Mouse (Mus musculus) G1E-ER4 (cell line): ENCODE data around the gene AV320801. TPM values are rescaled to one million over a fixed set of nuclear protein-coding genes. Genes with fewer than 3 reads are reported as not detected.
"Not testable (repeated sequence)": the region's sequence is repeated elsewhere in the genome, so short reads cannot be mapped to it uniquely, and the experiment has no call there.

Source experiments
- GATA1 ChIP-seq: IDR thresholded peaks from one replicate; pipeline ENCODE4 v1.8.0; 2012; ENCODE audit warnings: low read length, inconsistent platforms
- polyA plus RNA-seq: library from polyadenylated mRNA; stranded (reverse); fragments of >175 nt; gene quantifications from 2 replicates; pipeline ENCODE4 v1.2.3, GENCODE M21; 2012

Gene AV320801
- polyA plus RNA-seq = not detected in 2 replicates

- TF ChIP-seq GATA1 = not testable (repeated sequence)
Measured at GRCm38 (mm10) chrX:135494288-135494687, at the start of gene AV320801. Gene AV320801, plus strand, starts transcription at chrX:135494588.

Other genes starting within 250 kb of the AV320801 start
- gene Pramel3, start 192.3 kb upstream of the AV320801 start, polyA plus RNA-seq = not detected in 2 replicates
- gene Gm5128, start 121.3 kb upstream of the AV320801 start, polyA plus RNA-seq = not detected in 2 replicates
- not detected in 2 replicates for gene Gm7903, start 60.8 kb upstream of the AV320801 start, polyA plus RNA-seq
- not detected in 2 replicates for gene Nxf7, start 104.2 kb downstream of the AV320801 start, polyA plus RNA-seq
- not detected in 2 replicates for gene Prame, start 133.1 kb downstream of the AV320801 start, polyA plus RNA-seq
- not detected in 2 replicates for gene Tcp11x2, start 199.2 kb downstream of the AV320801 start, polyA plus RNA-seq
- gene Tmsb15a, start 230.7 kb downstream of the AV320801 start, polyA plus RNA-seq = not detected in 2 replicates
- 0.39 and 0.54 TPM in 2 replicates for gene Armcx5, start 248.1 kb downstream of the AV320801 start, polyA plus RNA-seq
- 0.71 and 19.3 TPM in 2 replicates for gene Gprasp1, start 248.1 kb downstream of the AV320801 start, polyA plus RNA-seq